Mouse (Mus musculus) ES-CJ7 (cell line): ENCODE measurements around the gene Lrrc4c.

Experiments used
- DNase-seq: peaks from one replicate; pipeline ENCODE4 v3.0.0; 2011; ENCODE audit warnings: low read depth, low spot score

Lrrc4c gene

DNA sequence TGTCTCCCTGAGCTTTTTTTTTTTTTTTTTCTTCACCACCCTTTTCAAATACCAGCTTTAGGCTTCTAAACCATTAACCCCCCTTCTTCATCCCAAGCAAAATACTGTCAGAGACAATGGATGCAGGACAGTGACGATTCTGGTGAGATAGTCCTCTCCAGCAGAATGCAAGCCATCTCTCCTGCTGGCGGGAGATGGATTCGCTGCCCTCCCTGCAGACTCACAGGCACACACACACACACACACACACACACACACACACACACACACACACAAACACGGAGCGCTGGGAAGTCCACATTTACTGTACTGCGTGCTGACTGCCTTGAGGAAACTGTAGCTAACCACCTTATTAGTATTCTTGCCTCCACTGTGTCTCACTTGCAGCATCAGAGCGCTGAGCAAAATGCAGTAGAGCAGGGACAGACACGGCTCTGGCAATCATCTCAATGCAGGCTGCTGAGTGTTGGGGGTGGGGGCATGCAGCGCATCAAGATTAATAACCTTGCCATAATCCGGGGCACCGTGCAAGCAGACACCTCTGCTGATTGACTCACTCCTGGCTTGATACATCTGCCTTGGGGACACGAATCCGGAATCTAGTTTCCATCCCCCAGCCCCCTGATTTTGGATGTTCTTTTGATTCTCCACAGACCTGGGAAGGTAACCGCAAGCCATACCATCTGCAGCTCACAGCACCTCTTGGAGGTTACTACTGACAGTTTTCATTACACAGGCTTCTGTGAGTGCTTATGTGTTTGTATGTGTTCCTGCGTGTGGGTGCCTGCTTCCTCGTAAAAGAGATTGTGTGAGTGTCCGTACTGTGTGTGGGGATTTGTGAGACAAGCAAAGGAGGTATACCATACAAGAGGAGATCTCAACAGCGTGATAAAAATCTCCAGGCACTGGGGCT, at the start of gene Lrrc4c:
Gene Lrrc4c (plus strand): TSS at position 783 of the 913 bp plus-strand sequence.
- no peak for DNase-seq

GRCm38 (mm10) chr2:96275061-96275460, 42.9 kb upstream of the Lrrc4c start:
- DNase-seq, result no peak

- DNase-seq, result no peak
These were observed 35.0 kb upstream of the Lrrc4c start for GRCm38 (mm10) chr2:96282926-96283325.

DNA sequence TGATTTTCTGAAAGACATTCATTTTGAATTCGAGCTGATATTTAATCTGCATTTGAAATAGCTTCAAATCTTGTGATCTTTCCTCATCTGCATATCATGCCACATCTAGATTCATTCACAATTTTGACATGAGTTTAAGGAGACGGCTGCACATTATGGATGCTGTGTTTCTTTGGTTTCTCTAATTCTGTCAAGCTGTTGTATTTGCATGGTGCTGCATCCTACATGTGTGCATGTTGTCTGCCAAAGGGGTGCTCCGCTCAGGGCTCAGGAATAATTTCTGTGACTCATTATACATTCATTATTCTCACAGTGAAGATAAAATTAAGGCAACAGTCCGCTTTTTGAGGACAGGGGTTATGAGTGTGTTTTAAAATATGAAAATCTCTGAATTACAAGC, 30.5 kb upstream of the Lrrc4c start:
- DNase-seq, result no peak

- no peak for DNase-seq
These were observed 27.4 kb upstream of the Lrrc4c start for GRCm38 (mm10) chr2:96290541-96290940.

GRCm38 (mm10) chr2:96315034-96315433, 2.9 kb upstream of the Lrrc4c start:
- DNase-seq, result peak; percentile 78

- no peak for DNase-seq
These were observed 1.4 kb upstream of the Lrrc4c start for GRCm38 (mm10) chr2:96316531-96316930.

DNA sequence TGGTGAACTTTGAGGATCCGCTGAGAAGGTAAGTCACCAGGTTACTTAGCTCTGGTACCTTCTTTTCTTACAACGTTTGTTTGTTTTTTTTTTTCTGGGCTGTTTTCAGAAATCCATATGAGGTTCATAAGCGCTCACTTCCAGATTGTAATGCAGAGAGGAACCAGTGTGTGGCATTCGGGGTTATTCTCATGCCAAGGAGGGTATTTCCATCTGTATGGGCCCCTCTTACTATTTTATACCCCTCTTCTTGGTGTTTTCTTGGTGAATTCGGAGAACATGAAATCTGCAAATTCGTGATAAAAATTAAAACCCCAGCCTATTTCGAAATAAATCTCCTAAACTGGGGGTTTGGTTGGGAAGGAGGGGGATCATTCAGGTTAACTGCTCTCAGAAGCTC, 587 bp downstream of the Lrrc4c start:
- DNase-seq, result no peak

DNA sequence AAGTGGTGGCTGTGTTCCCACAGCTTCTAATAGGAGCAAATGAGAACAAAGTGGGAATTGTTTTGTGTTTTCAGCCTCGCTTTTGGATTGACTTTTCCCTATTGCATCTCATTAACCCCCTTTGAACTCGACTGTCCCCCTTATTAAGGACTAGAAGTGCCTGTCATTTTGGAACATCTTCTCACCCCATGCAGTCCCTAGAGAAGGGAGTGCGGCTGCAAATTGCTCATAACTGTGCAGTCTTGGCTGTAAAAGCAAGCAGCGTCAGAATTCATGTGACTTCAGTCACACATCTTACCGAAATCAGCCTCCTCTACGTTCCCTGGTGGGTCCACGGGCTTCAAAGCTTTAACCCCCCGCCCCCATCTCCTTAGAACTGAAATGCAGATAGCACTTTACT, 1.2 kb downstream of the Lrrc4c start:
- DNase-seq, result no peak

- DNase-seq, result no peak
These were observed 1.7 kb downstream of the Lrrc4c start for GRCm38 (mm10) chr2:96319649-96320048.

DNA sequence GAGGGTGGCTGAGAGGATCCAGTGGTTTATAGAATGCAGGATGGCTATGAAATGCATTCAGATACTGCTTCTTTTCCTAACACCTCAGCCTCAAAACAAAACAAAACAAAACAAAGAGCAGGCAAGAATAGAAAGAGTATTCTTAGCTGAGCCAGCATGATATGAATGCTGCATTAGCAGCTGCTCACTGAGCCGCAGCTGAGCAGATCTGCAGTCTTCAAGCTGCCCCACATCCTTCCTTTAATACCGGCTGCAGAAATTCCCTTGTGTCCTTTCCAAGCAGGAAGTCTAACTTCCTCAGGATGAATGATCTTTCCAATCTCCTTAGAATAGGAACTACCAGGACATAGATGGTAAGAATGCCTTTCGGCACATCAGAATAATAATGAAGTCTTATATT, 16.7 kb downstream of the Lrrc4c start:
- DNase-seq, result no peak

DNA sequence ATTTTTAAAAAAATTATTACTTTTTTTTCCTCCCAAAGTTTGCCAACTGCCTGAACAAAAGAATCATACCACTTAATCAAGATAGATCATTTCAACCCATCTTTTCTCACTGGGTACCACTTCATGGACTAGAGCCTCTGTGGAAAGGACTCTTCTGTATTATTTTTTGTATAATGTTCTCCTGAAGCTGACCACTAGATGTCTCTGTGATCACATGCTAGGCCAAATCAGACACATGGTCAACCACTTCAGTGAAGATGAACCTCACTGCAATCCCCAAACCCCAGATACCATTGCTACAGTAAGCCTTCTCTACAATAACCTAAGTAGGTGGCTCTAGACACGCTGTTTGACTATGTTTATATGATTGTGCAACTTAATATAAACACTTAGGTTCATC, 19.4 kb downstream of the Lrrc4c start:
- peak; percentile 35 for DNase-seq

GRCm38 (mm10) chr2:96401186-96401811, 83.3 kb downstream of the Lrrc4c start:
- DNase-seq, result no peak

- no peak for DNase-seq
These were observed 84.5 kb downstream of the Lrrc4c start for GRCm38 (mm10) chr2:96402514-96402913.

DNA sequence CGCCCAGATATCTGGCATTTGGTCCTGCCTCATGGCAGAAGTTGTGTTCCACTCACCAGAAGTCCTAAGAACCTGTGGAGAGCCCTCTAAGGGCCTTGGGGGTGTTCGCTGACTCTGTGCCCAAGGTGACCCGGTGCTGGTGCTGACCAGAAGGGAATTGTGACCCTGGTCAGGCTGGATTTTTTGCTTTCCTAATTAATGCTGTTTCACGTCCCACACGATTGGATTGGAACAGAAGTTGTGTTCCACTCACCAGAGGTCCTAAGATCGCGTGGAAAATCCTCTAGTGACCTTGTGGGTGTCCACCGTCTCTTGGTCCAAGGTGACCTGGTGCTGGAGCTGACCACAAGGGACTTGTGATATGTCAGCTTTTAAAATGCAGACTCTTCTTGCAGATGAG, 88.9 kb downstream of the Lrrc4c start:
- DNase-seq, result no peak

DNA sequence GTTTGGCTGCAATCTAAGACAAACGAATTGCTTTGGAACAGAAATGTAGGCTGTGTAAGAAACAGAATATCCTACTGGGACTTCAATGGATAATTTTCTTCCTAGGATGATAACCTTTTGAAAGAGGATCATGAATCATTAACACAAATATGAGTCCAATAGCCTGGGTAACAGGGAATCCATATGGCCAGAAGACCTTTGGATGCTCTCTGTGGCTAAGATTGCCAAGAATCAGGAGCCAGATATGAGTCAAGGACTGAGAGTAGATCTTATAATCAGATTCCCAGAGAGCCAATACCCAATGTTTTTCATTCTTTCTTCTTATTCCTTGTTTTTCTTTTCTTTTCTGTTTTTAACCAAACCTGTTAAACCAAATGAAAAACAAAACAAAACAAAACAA, 93.2 kb downstream of the Lrrc4c start:
- DNase-seq, result no peak

GRCm38 (mm10) chr2:96461566-96461965, 143.6 kb downstream of the Lrrc4c start:
- no peak for DNase-seq

- DNase-seq, result no peak
These were observed 157.7 kb downstream of the Lrrc4c start for GRCm38 (mm10) chr2:96475674-96476073.

DNA sequence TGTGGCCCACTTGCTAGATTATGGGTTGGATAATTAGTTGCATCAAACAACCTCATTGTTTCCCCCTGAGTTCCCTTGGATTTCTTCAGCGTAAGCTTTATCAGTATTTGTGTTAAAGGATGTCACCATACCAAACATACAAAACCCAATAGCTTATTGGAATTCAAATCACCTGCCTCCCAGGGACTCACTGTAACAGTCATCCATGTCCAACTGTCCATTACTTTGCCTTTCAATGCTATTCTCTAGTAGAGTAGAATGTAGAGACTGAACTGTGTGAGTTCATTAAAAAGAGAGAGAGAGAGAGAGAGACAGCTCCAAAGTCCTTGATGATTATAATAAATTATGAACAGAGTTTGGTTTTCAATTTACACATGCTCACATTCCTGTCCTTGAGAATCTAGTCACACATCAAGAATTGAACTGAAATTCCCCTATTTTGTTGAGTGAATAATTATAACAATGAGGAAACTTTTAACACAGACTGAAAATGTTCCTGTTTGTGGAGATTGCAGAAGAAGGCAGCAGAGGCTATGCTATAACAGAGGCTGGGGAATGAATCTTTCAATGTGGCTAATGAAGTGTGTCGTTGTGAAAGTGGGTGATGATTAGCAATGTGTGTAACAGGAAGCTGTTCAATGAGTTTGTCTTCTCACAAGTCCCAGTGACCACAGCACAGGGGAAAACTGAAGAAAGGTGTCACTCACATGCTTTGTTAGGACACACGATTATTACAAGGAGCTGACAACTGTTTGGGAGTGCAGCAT, 181.3 kb downstream of the Lrrc4c start:
- DNase-seq, result no peak

DNA sequence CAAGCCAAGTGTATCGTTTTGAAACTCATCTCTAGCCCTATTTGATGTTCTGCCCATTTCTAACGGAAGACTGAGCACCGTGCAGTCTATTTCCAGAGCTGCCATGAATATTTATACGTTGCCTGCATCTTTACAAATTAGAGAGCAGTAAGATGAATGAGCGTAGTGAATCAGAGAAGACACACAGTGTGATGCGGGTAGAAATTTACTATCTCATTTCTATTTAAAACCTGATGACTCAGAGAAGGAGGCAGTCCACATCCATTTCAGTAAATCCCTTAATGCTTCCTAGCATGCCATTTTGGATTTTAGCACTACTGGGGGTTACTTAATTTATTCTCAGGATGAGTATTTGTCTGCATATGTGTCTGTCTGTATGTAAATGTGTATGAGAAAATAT, 186.2 kb downstream of the Lrrc4c start:
- DNase-seq, result no peak

DNA sequence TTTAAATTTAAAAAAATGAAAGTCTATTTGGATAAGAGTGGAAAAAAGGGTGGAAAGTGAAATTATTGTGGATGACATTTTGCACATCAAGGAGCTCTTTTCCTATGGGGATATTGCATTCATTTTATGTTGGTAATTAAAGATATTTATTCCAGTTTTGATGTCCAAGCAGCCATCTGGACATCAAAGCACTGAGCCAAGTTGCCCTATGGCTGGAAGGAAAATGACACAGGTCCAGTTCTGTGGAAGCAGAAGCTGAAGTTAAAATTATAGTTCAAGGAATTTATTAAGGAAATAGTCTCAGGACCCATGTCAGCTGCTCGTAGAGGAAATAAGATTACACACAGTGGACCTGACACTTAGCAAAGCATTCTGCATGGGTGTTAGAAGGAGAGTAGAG, 187.7 kb downstream of the Lrrc4c start:
- no peak for DNase-seq

GRCm38 (mm10) chr2:96508991-96509390, 191.0 kb downstream of the Lrrc4c start:
- no peak for DNase-seq
